Mouse (Mus musculus): ENCODE data around the gene Pyroxd2. TPM values are rescaled to one million over a fixed set of nuclear protein-coding genes. Genes with fewer than 3 reads are reported as not detected.

The Pyroxd2 gene
- polyA plus RNA-seq, 1 experiment from 2014 or later: 2.9 TPM

- ATAC-seq (ENCODE audit: low FRiP score) (no peak), DNase-seq (ENCODE audit: low spot score) (no peak)
- Histone ChIP-seq H3K27ac (no peak overlapping the region), H3K4me2 (replicated peaks) (no peak overlapping the region), H3K9ac (no peak overlapping the region), H3K9me3 (ENCODE audit: control insufficient read depth, low read length) (no peaks in the 10 kb centered on the region), H3K27me3 (ENCODE audit: control insufficient read depth, insufficient read depth, low read length) (no peaks in the 10 kb centered on the region), H3K4me1 (replicated peaks; ENCODE audit: control insufficient read depth, insufficient read depth, low read length) (no peaks in the 10 kb centered on the region), H3K4me3 (replicated peaks; ENCODE audit: low read length) (no peak overlapping the region), H3K36me3 (replicated peaks; ENCODE audit: control insufficient read depth, insufficient read depth) (no peaks in the 10 kb centered on the region)
- WGBS: 77% methylated on average over 10 of the region's 10 CpGs
Measured at GRCm38 (mm10) chr19:42678191-42678590, 74.4 kb downstream of the Pyroxd2 start.

- Histone ChIP-seq H3K9ac (no peak overlapping the region), H3K4me2 (replicated peaks) (no peak overlapping the region), H3K27me3 (ENCODE audit: control insufficient read depth, insufficient read depth, low read length) (no peaks in the 10 kb centered on the region), H3K27ac (no peak overlapping the region), H3K4me3 (replicated peaks; ENCODE audit: low read length) (no peak overlapping the region), H3K36me3 (replicated peaks; ENCODE audit: control insufficient read depth, insufficient read depth) (no peaks in the 10 kb centered on the region), H3K9me3 (ENCODE audit: control insufficient read depth, low read length) (no peaks in the 10 kb centered on the region), H3K4me1 (replicated peaks; ENCODE audit: control insufficient read depth, insufficient read depth, low read length) (no peaks in the 10 kb centered on the region; the same call in 1 of the 2 replicates)
- 94% methylated on average over 3 of the region's 3 CpGs for WGBS
- DNase-seq (ENCODE audit: low spot score) (no peak), ATAC-seq (ENCODE audit: low FRiP score) (no peak)
Measured at GRCm38 (mm10) chr19:42677452-42677851, 75.1 kb downstream of the Pyroxd2 start.

GRCm38 (mm10) chr19:42676931-42677330 lies 75.6 kb downstream of the Pyroxd2 start:
- H3K27me3 ChIP-seq (ENCODE audit: control insufficient read depth, insufficient read depth, low read length): no peaks in the 10 kb centered on the region

More at GRCm38 (mm10) chr19:42676931-42677330, 75.6 kb downstream of the Pyroxd2 start:
- DNase-seq (ENCODE audit: low spot score): no peak
- no peaks in the 10 kb centered on the region for H3K9me3 ChIP-seq (ENCODE audit: control insufficient read depth, low read length)
- 93% methylated on average over 3 of the region's 3 CpGs for WGBS
- no peak overlapping the region for H3K9ac ChIP-seq
- no peaks in the 10 kb centered on the region for H3K36me3 ChIP-seq (replicated peaks; ENCODE audit: control insufficient read depth, insufficient read depth)
- H3K4me3 ChIP-seq (replicated peaks; ENCODE audit: low read length): no peak overlapping the region
- H3K27ac ChIP-seq: no peak overlapping the region
- H3K4me1 ChIP-seq (replicated peaks; ENCODE audit: control insufficient read depth, insufficient read depth, low read length): no peaks in the 10 kb centered on the region; the same call in 1 of the 2 replicates
- no peak overlapping the region for H3K4me2 ChIP-seq (replicated peaks)
- no peak for ATAC-seq (ENCODE audit: low FRiP score)

Other genes starting within 250 kb of the Pyroxd2 start
- 12.7 and 18.7 TPM in 2 replicates for gene R3hcc1l, start 234.0 kb downstream of the Pyroxd2 start, polyA plus RNA-seq (2014; fragmentation: Nextera tagmentation; extraction: Ambion mirVana)
- gene Loxl4, start 140.0 kb downstream of the Pyroxd2 start, polyA plus RNA-seq (2014; fragmentation: Nextera tagmentation; extraction: Ambion mirVana): 0.13 and 0.27 TPM in 2 replicates
- gene Hps1, start 27.2 kb upstream of the Pyroxd2 start, polyA plus RNA-seq (2014; fragmentation: Nextera tagmentation; extraction: Ambion mirVana): 7.8 and 10.0 TPM in 2 replicates

Data from hindbrain, embryonic 14.5 days (tissue).